Mouse (Mus musculus) small intestine, adult 2 months (tissue): ENCODE data around the gene Krt73.

Experiments used
- CTCF ChIP-seq: fragments of 200-500 bp; IDR thresholded peaks from 2 replicates; pipeline ENCODE4 v1.5.1; 2012; ENCODE audit warnings: low read depth, mild to moderate bottlenecking, control low read depth, inconsistent platforms, low read length, moderate library complexity, mixed read lengths; ENCODE audit not compliant: insufficient replicate concordance, insufficient read length; ENCODE audit errors: extremely low read depth
- POLR2A ChIP-seq: fragments of 200-500 bp; IDR thresholded peaks from 2 replicates; pipeline ENCODE4 v1.6.1; 2012; ENCODE audit warnings: low read depth, mild to moderate bottlenecking, control low read depth, inconsistent platforms, low read length, moderate library complexity

DNA sequence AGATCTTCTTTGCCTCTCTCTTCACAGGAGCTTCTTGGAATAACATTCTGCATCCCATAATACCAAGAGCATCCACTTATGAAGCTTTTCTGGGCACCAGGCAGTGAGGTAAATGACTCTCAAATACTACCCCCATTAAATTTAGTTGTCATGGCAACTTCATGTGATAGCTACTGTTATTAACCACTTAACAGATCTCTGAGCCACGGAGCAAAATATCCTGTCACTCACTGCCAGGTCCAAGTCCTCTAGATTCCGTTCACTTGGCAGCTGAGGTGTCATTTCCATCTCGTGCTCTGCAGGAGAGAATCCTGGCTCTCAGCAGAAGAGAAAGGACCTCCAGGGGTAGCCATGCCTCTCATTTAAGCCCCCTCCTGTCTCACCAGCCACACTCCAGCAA, 11.3 kb downstream of the Krt73 start:
- TF ChIP-seq CTCF = no peak
- no peak for TF ChIP-seq POLR2A
